Mouse (Mus musculus): ENCODE measurements around the gene Adam33. TPM values are rescaled to one million over a fixed set of nuclear protein-coding genes. Genes with fewer than 3 reads are reported as not detected.

The Adam33 gene
- polyA plus RNA-seq, 1 experiment from 2014 or later: 7.5 TPM

DNA sequence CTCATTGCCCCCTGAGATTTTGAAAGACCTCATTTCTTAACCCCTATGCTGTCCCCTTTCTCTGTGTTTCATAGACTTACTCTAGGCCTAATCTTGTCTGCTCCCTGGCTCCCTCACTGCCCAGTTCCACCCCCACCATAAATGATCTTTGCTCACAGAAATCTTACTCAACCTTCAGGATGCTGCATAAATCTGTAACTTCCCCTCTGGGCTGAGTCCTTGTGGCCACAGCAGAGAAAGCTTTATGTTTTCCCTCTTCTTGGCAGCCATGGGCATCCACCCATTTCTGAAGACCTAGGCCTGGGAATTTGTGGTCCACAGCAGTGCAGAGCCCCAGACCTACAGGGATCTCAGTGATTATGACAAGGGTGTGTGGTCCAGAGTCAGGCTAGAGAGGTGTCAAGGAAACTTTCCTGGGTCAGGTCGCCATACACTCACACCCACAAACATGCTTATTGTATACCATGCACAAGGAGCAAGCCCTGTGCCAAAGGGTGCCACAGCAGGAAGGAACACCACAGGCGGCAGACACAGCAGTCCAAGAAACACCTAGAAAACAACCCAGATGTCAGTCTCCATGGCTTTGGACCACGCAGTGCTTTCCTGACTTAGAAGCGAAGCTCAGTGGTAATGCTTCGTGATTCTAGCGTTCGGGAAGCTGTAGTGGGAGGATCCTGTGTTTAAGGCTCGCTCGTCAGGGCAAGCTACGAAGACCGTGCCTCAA lies 23.2 kb upstream of the Adam33 start, which contains the start of gene Siglec1:
Gene Siglec1, minus strand, starts transcription at position 99 of the 724 bp plus-strand sequence.
- WGBS: 86% methylated on average over 11 of the region's 11 CpGs

DNA sequence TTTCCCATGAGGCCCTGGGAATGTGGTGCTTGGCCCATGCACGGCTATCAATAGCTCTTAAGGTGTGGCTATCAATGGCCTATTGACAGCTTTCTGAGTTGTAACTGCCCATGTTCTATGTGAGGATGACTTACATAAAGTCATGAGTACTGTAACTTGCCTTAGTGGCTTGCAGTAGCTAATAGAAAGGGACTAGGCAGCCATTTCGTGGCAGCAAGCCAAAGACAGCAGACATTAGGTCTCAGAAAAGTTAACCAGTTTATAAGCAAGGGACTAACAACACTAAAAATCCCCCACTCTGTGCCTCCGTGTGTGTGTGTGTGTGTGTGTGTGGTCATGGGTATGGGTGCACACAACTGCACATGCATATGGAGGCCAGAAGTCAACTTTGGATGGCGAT lies 20.6 kb upstream of the Adam33 start:
- no peaks in the 10 kb centered on the region for H3K4me1 ChIP-seq
- H3K9ac ChIP-seq: no peak overlapping the region
- no peaks in the 10 kb centered on the region for H3K27me3 ChIP-seq
- WGBS: 87% methylated on average over 4 of the region's 4 CpGs
- ATAC-seq (ENCODE audit: insufficient number of reproducible peaks, insufficient read depth, low FRiP score, low TSS enrichment): no peak
- no peak overlapping the region for H3K4me2 ChIP-seq (replicated peaks)
- H3K4me3 ChIP-seq: no peak overlapping the region
- H3K36me3 ChIP-seq: no peaks in the 10 kb centered on the region
- no peaks in the 10 kb centered on the region for H3K9me3 ChIP-seq
- H3K27ac ChIP-seq: no peak overlapping the region

More for the DNA sequence above, 23.2 kb upstream of the Adam33 start, which contains the start of gene Siglec1:
- H3K4me1 ChIP-seq: no peaks in the 10 kb centered on the region
- H3K4me3 ChIP-seq: no peak within 1 kb of the TSS
- H3K9me3 ChIP-seq: no peaks in the 10 kb centered on the region
- no peak for ATAC-seq (ENCODE audit: insufficient number of reproducible peaks, insufficient read depth, low FRiP score, low TSS enrichment)
- H3K4me2 ChIP-seq (replicated peaks): no peak within 1 kb of the TSS
- no peak within 1 kb of the TSS for H3K9ac ChIP-seq
- no peak within 1 kb of the TSS for H3K27ac ChIP-seq
- H3K27me3 ChIP-seq: no peaks in the 10 kb centered on the region
- no peaks in the 10 kb centered on the region for H3K36me3 ChIP-seq

DNA sequence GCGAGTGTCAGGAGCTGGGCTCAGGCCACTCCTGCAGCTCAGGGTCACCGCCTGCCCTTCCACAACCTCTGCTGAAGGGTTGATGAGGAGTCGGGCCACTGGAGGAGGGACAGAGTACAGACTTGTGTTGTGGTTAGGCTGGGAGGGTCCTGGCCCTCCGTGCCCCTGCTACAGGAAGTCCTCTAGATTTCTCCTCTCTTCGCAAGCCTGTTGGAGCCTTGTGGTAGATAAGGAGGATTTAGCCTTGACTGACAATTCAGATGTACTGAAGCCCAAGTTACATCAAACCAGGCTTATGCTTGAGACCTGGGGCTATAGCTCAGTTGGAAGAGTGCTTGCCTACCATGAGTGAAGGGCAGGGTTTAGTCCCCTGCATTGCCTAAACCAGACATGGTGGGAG lies 16.9 kb upstream of the Adam33 start:
- Histone ChIP-seq H3K27me3 (no peaks in the 10 kb centered on the region), H3K9ac (no peak overlapping the region), H3K36me3 (no peaks in the 10 kb centered on the region), H3K9me3 (no peaks in the 10 kb centered on the region), H3K4me1 (no peaks in the 10 kb centered on the region), H3K4me3 (no peak overlapping the region), H3K4me2 (replicated peaks) (no peak overlapping the region), H3K27ac (no peak overlapping the region)
- WGBS: 75% methylated on average over 5 of the region's 5 CpGs
- ATAC-seq (ENCODE audit: insufficient number of reproducible peaks, insufficient read depth, low FRiP score, low TSS enrichment): no peak

DNA sequence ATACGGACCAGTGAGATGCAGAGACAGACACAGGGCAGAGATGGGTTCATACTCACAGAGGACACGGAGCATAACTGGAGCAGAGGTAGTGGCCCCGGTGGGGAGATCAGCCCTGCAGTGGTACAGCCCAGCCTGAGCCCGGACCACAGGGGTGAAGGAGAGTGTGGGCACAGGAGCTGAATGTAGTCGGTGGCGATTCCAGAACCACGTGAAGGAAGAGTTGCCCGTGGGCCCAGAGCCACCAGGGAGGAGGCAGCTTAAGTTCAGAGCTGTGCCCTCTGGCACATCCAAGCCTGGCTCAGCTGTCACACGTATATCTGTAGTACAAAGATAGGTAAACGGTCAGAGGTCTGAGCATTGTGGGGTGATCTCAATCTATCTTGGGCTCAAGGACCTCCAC lies 8.9 kb upstream of the Adam33 start:
- Histone ChIP-seq H3K9me3 (no peaks in the 10 kb centered on the region), H3K9ac (no peak overlapping the region), H3K27ac (no peak overlapping the region), H3K36me3 (no peaks in the 10 kb centered on the region), H3K4me1 (no peaks in the 10 kb centered on the region), H3K4me3 (no peak overlapping the region), H3K4me2 (replicated peaks) (no peak overlapping the region), H3K27me3 (no peaks in the 10 kb centered on the region)
- no peak for ATAC-seq (ENCODE audit: insufficient number of reproducible peaks, insufficient read depth, low FRiP score, low TSS enrichment)
- WGBS: 85% methylated on average over 10 of the region's 10 CpGs

DNA sequence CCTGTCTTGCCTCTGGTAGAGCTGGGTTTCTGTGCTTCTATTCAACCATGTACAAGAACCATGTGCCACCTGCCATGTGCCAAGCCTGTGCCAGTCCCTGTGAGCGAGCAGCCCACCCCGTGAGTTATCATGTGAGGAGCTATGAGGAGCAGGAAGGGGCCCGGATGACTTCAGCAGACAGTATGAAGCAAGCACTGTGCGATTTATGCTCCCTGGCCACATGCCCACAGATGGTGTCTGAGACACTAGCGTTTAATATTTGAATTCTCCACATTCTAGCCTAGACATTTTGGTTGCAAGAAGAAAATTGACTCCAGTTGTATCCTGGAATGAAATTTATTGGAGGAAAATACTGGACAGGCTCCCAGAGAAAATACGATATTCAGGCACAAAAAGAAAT lies 3.9 kb upstream of the Adam33 start:
- WGBS: 68% methylated on average over 6 of the region's 6 CpGs
- Histone ChIP-seq H3K9ac (no peak overlapping the region), H3K36me3 (no peaks in the 10 kb centered on the region), H3K27ac (0 out of 2 replicates have a peak overlapping the region, but pooled peaks have one; percentile 23), H3K4me3 (no peak overlapping the region), H3K9me3 (no peaks in the 10 kb centered on the region), H3K27me3 (peaks cover 21% of the 10 kb centered on the region), H3K4me1 (peaks cover 4% of the 10 kb centered on the region; the same call in 1 of the 2 replicates), H3K4me2 (replicated peaks) (no peak overlapping the region)
- no peak for ATAC-seq (ENCODE audit: insufficient number of reproducible peaks, insufficient read depth, low FRiP score, low TSS enrichment)

DNA sequence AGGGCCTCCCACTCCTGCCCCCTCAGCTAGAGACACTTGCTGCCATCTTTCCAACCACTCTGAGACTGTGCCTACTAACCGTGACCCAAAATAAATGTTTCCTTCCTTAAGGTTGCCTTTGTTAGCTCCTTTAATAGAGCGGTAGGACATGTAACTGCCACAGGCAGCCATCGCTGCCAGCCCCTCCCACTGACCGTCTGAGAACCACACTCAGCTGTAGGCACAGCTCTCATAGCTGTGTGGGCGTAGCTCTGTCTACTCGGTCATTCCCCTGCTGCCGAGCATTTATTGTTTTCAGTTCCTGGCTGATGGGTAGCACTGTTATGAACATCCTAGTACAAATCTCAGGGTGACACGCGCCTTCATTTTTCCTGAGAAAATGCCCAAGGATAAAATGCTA lies 2.7 kb upstream of the Adam33 start:
- Histone ChIP-seq H3K4me2 (replicated peaks) (no peak overlapping the region), H3K27ac (no peak overlapping the region), H3K9me3 (no peaks in the 10 kb centered on the region), H3K36me3 (no peaks in the 10 kb centered on the region), H3K9ac (no peak overlapping the region), H3K27me3 (peaks cover 29% of the 10 kb centered on the region), H3K4me3 (no peak overlapping the region), H3K4me1 (peaks cover 6% of the 10 kb centered on the region)
- 75% methylated on average over 9 of the region's 9 CpGs for WGBS
- ATAC-seq (ENCODE audit: insufficient number of reproducible peaks, insufficient read depth, low FRiP score, low TSS enrichment): no peak

DNA sequence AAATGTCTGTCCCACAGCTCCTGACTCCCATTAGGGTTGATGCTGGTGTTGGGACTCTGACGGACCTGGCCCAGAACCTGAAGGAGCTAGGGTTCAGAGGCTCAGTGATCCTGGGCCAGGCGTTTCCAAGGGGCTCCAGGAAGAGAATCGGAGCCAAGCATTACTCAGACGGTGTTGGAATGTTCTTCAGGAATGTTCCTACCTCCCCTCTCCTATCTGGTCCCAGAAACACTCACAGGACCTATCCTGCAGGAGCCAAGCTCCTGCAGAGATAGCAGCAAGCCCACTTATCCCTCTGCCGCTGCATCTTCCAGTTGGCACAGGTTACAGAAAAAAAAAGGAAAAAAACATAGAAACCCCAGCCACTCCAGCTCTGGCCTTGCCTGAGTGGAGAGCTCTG lies 2.0 kb downstream of the Adam33 start:
- ATAC-seq (ENCODE audit: insufficient number of reproducible peaks, insufficient read depth, low FRiP score, low TSS enrichment): no peak

DNA sequence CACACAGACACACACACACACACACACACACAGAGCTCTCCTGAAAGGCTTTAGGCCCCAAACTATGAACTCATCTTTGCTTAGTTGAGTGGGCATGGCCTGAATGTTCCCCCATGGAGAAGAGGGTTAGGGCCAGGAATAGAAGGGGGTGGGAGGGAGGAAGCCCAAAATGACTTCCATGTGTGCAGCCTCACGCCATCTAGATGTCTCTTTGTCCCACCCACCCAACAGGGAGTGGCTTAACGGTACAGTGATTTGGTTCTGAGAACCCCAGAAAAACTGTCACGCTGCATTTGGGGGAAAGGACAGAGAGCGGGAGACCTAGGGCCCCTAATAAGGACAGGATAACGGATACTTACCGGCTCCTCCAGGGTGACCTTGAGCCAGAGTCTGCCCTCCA lies 2.8 kb downstream of the Adam33 start:
- Histone ChIP-seq H3K4me3 (no peak overlapping the region), H3K4me2 (replicated peaks) (no peak overlapping the region; the same call in 1 of the 2 replicates), H3K36me3 (no peaks in the 10 kb centered on the region), H3K4me1 (peaks cover 39% of the 10 kb centered on the region), H3K9ac (no peak overlapping the region), H3K27me3 (peaks cover 47% of the 10 kb centered on the region), H3K9me3 (no peaks in the 10 kb centered on the region), H3K27ac (peak overlapping the region; percentile 63; the same call in 1 of the 2 replicates)
- ATAC-seq (ENCODE audit: insufficient number of reproducible peaks, insufficient read depth, low FRiP score, low TSS enrichment): peak; percentile 44; the same call in 1 of the 2 replicates
- 24% methylated on average over 6 of the region's 6 CpGs for WGBS

More for the DNA sequence above, 2.0 kb downstream of the Adam33 start:
- Histone ChIP-seq H3K27me3 (peaks cover 39% of the 10 kb centered on the region), H3K9me3 (no peaks in the 10 kb centered on the region), H3K4me2 (replicated peaks) (no peak overlapping the region), H3K4me3 (no peak overlapping the region), H3K36me3 (no peaks in the 10 kb centered on the region), H3K9ac (no peak overlapping the region), H3K27ac (no peak overlapping the region), H3K4me1 (peaks cover 31% of the 10 kb centered on the region)
- WGBS: 61% methylated on average over 5 of the region's 5 CpGs

DNA sequence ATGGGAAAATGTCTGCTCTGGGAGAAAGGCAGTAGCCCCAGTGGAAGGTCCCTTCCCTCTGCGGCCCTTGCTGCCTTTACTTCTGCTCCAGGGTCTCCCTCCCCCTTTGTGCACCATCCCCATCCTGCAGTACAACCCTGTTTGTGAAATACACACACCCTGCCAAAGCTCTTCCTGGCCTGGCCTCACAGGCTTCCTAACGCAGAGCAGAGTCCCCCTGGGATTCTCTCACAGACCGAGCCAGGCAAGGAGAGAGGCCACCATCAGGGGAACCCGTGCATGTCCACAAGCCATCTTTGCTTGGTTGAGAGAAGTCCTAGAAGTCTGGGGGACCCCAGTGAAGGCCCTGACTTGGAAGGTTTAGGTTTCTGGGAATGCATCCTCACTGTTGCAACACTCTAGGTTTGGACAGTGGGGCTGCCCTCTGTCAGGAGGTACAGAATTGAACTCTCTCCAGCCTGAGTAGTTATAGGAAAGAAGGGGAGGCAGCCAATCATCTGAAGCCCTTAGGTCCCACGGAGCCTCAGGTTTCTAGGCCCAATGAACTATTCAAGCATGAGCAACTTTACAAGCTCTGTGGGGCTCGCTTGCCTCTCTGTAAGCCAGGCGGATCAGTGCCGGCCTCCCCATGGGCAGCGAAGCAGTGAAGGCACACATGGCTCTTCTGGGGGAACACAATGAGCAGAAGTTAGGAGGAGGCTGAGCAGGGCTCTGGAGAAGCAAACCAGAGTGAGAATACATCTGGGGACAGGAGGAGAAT lies 3.7 kb downstream of the Adam33 start:
- WGBS: 61% methylated on average over 9 of the region's 9 CpGs
- Histone ChIP-seq H3K4me2 (replicated peaks) (no peak overlapping the region), H3K27ac (peak overlapping the region; percentile 63), H3K27me3 (peaks cover 56% of the 10 kb centered on the region), H3K4me3 (no peak overlapping the region), H3K9me3 (no peaks in the 10 kb centered on the region), H3K4me1 (peaks cover 47% of the 10 kb centered on the region), H3K9ac (no peak overlapping the region), H3K36me3 (no peaks in the 10 kb centered on the region)
- no peak for ATAC-seq (ENCODE audit: insufficient number of reproducible peaks, insufficient read depth, low FRiP score, low TSS enrichment)

DNA sequence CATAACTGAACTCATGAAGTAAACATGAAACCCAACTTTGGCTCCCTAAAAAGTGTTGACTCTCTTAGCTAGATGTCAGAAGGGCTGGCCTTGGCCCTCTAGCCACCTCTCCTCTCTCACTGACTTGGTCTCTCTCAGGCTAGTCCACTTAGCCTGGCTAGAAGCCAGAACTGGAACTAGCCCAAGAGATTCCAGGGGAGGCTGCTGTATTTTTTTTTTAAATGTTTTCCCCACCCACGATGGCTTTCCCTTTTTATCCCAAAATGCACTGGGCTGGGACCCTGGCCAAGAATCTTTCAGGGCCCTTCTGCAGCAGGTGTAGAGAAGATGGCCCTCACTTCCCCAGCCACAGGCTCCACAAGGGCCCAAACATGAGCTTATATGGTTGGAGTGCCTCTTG lies 4.2 kb downstream of the Adam33 start:
- H3K36me3 ChIP-seq: no peaks in the 10 kb centered on the region
- no peaks in the 10 kb centered on the region for H3K9me3 ChIP-seq
- no peak overlapping the region for H3K4me3 ChIP-seq
- H3K9ac ChIP-seq: no peak overlapping the region
- H3K4me2 ChIP-seq (replicated peaks): no peak overlapping the region
- peaks cover 56% of the 10 kb centered on the region for H3K27me3 ChIP-seq
- no peak overlapping the region for H3K27ac ChIP-seq
- peaks cover 51% of the 10 kb centered on the region for H3K4me1 ChIP-seq
- no peak for ATAC-seq (ENCODE audit: insufficient number of reproducible peaks, insufficient read depth, low FRiP score, low TSS enrichment)
- 44% methylated on average over 1 of the region's 1 CpGs for WGBS

DNA sequence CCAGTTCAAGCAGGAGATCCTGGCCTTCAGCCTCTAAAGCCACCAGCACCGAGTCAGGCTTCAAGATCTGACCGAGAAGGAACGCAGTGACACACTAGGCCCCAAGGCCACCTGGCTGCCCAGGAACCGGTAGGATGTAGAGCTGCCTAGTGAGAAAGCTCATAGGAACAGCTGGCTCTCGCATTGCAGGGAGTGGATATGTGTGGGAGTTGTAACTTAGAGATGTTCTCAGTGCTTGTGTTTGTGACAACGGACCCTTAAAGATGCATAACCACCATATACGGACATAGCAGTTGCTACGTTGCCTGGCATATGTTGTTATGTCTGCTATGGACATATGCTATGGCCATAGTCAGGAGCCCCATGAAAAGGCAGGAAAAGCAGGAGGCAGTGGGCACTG lies 4.9 kb downstream of the Adam33 start:
- no peak overlapping the region for H3K27ac ChIP-seq

DNA sequence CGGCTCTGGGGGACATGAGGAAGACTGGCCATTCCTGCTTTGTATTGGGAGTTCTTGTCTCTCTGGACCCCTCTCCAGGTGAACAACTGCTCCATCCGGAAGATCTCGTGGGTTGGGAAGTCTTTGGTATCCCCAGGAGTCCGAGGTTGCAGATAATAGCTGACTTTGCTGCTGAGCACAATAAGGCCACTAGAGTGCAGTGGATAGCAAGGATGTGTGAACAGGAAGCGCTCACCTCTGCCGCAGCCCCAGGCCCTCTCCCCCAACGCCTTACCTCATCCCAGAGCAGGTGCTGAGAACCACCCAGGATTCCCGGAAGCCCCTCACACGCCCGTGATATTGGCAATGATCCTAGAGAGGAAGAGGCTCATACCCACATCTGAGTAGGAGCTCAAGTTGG lies 7.4 kb downstream of the Adam33 start:
- H3K4me2 ChIP-seq (replicated peaks): peak overlapping the region; percentile 50
- 5% methylated on average over 10 of the region's 10 CpGs for WGBS
- no peaks in the 10 kb centered on the region for H3K9me3 ChIP-seq
- no peak overlapping the region for H3K9ac ChIP-seq
- ATAC-seq (ENCODE audit: insufficient number of reproducible peaks, insufficient read depth, low FRiP score, low TSS enrichment): no peak
- H3K4me3 ChIP-seq: no peak overlapping the region
- peaks cover 55% of the 10 kb centered on the region for H3K4me1 ChIP-seq
- H3K36me3 ChIP-seq: no peaks in the 10 kb centered on the region
- peaks cover 65% of the 10 kb centered on the region for H3K27me3 ChIP-seq
- H3K27ac ChIP-seq: no peak overlapping the region

More for the DNA sequence above, 4.9 kb downstream of the Adam33 start:
- no peak overlapping the region for H3K4me3 ChIP-seq
- no peaks in the 10 kb centered on the region for H3K9me3 ChIP-seq
- WGBS: 95% methylated on average over 8 of the region's 8 CpGs
- peaks cover 58% of the 10 kb centered on the region for H3K4me1 ChIP-seq
- H3K36me3 ChIP-seq: no peaks in the 10 kb centered on the region
- H3K4me2 ChIP-seq (replicated peaks): no peak overlapping the region
- no peak overlapping the region for H3K9ac ChIP-seq
- H3K27me3 ChIP-seq: peaks cover 60% of the 10 kb centered on the region
- no peak for ATAC-seq (ENCODE audit: insufficient number of reproducible peaks, insufficient read depth, low FRiP score, low TSS enrichment)
